ENCODE assay signal across 27 mouse cellular contexts in genomic region chr17:81335526-81335925, GRCm38 (mm10).
A peak's percentile ranks its signal among the peaks of the same experiment; 100 is the strongest.
DNase-seq lines count a peak whose midpoint lies in the region; ATAC-seq and TF ChIP-seq lines count a peak whose summit lies in the region.
"Had no signal": no experiment of that assay in that cellular context is flagged by ENCODE, and none has a peak within 500 bp of the region (broad histone marks: within the 10 kb centered on the region; RNA-seq: fewer than 3 reads in every experiment).

No protein-coding gene starts in this region.

- H3K4me1 ChIP-seq in embryonic facial prominence, embryonic 12.5 days = peaks cover 11% of the 10 kb centered on the region
- H3K4me1 ChIP-seq in embryonic facial prominence, embryonic 10.5 days = peaks cover 19% of the 10 kb centered on the region
- peaks cover 3% of the 10 kb centered on the region; the same call in 1 of the 2 replicates for H3K4me1 ChIP-seq in kidney, embryonic 16.5 days (ENCODE audit: insufficient read depth, low read length)
- H3K4me1 ChIP-seq in kidney, adult 2 months (ENCODE audit: control insufficient read depth, insufficient read depth, low read length) = no peaks in the 10 kb centered on the region
- peaks cover 11% of the 10 kb centered on the region for H3K4me1 ChIP-seq in limb, embryonic 14.5 days (ENCODE audit: control insufficient read depth, insufficient read depth, low read length)
- H3K4me1 ChIP-seq in limb, embryonic 10.5 days = peaks cover 23% of the 10 kb centered on the region
- H3K4me1 ChIP-seq in stomach, postnatal 0 days (replicated peaks; ENCODE audit: control insufficient read depth, insufficient read depth) = no peaks in the 10 kb centered on the region
- H3K4me1 ChIP-seq: forebrain, embryonic 10.5 days; forebrain, embryonic 12.5 days had no signal

- no peak overlapping the region for H3K4me3 ChIP-seq in embryonic facial prominence, embryonic 12.5 days
- no peak overlapping the region for H3K4me3 ChIP-seq in embryonic facial prominence, embryonic 10.5 days
- H3K4me3 ChIP-seq in kidney, embryonic 16.5 days (ENCODE audit: low read length) = no peak overlapping the region
- no peak overlapping the region for H3K4me3 ChIP-seq in kidney, adult 2 months (ENCODE audit: insufficient read depth, low read depth, low read length)
- no peak overlapping the region for H3K4me3 ChIP-seq in limb, embryonic 14.5 days (replicated peaks; ENCODE audit: low read length)
- H3K4me3 ChIP-seq in limb, embryonic 10.5 days = no peak overlapping the region
- H3K4me3 ChIP-seq in stomach, postnatal 0 days (ENCODE audit: low read depth, low read length) = no peak overlapping the region
- H3K4me3 ChIP-seq: embryonic facial prominence, embryonic 15.5 days; erythroblast, embryonic 14.5 days; forebrain, embryonic 10.5 days; forebrain, embryonic 12.5 days had no signal

- no peak for TF ChIP-seq CTCF in kidney, adult 2 months (conservative IDR thresholded peaks at IDR 0.05; ENCODE audit: insufficient read depth, insufficient read length, low read depth, low read length)
- no peak for TF ChIP-seq CTCF in stomach, postnatal 0 days (IDR thresholded peaks at IDR 0.05; ENCODE audit: low read depth)

- no peak overlapping the region for H3K9ac ChIP-seq in embryonic facial prominence, embryonic 12.5 days
- H3K9ac ChIP-seq in kidney, embryonic 16.5 days (replicated peaks; ENCODE audit: low read length) = no peak overlapping the region
- no peak overlapping the region for H3K9ac ChIP-seq in limb, embryonic 14.5 days (ENCODE audit: low read depth, low read length, severe bottlenecking)
- no peak overlapping the region for H3K9ac ChIP-seq in stomach, postnatal 0 days (ENCODE audit: low read length)
- H3K9ac ChIP-seq: embryonic facial prominence, embryonic 15.5 days; forebrain, embryonic 12.5 days had no signal

- ATAC-seq in embryonic facial prominence, embryonic 12.5 days (ENCODE audit: insufficient number of reproducible peaks, insufficient read depth, low FRiP score, low TSS enrichment) = no peak
- ATAC-seq in kidney, embryonic 16.5 days (ENCODE audit: low FRiP score, low TSS enrichment) = 0 out of 2 replicates have a peak, but pooled peaks have one; percentile 46
- ATAC-seq in limb, embryonic 14.5 days (ENCODE audit: low FRiP score, low read depth) = no peak
- ATAC-seq in stomach, postnatal 0 days (ENCODE audit: low FRiP score, low TSS enrichment) = no peak
- ATAC-seq: CD4-positive, CD25-positive, alpha-beta regulatory T cell, adult 4 months; forebrain, embryonic 14.5 days; forebrain, embryonic 16.5 days had no signal

- no peaks in the 10 kb centered on the region for H3K9me3 ChIP-seq in embryonic facial prominence, embryonic 12.5 days
- H3K9me3 ChIP-seq in embryonic facial prominence, embryonic 10.5 days = no peaks in the 10 kb centered on the region
- H3K9me3 ChIP-seq in kidney, embryonic 16.5 days (ENCODE audit: low read length) = no peaks in the 10 kb centered on the region
- H3K9me3 ChIP-seq in limb, embryonic 14.5 days (ENCODE audit: control insufficient read depth, low read length) = no peaks in the 10 kb centered on the region
- no peaks in the 10 kb centered on the region for H3K9me3 ChIP-seq in limb, embryonic 10.5 days (replicated peaks)
- H3K9me3 ChIP-seq in stomach, postnatal 0 days (ENCODE audit: control insufficient read depth, low read length) = no peaks in the 10 kb centered on the region
- H3K9me3 ChIP-seq: embryonic facial prominence, embryonic 15.5 days; forebrain, embryonic 10.5 days; forebrain, embryonic 12.5 days; G1E had no signal

- TF ChIP-seq POLR2A in kidney, adult 2 months (IDR thresholded peaks at IDR 0.05; ENCODE audit: low read depth, low read length) = no peak
- TF ChIP-seq POLR2A in limb, embryonic 14.5 days (IDR thresholded peaks at IDR 0.05; ENCODE audit: borderline replicate concordance, extremely low read depth, insufficient read depth, insufficient read length) = no peak

- 41% methylated on average over 1 of the region's 1 CpGs for WGBS in embryonic facial prominence, embryonic 12.5 days
- WGBS in embryonic facial prominence, embryonic 10.5 days = 73% methylated on average over 1 of the region's 1 CpGs
- WGBS in kidney, embryonic 16.5 days = 16% methylated on average over 1 of the region's 1 CpGs
- WGBS in kidney, adult 2 months = 26% methylated on average over 1 of the region's 1 CpGs
- WGBS in limb, embryonic 14.5 days = 23% methylated on average over 1 of the region's 1 CpGs
- 82% methylated on average over 1 of the region's 1 CpGs for WGBS in limb, embryonic 10.5 days
- WGBS in stomach, postnatal 0 days = 33% methylated on average over 1 of the region's 1 CpGs

- DNase-seq in embryonic facial prominence, embryonic 10.5 days (ENCODE audit: low spot score) = no peak
- DNase-seq in kidney, adult 2 months = no peak
- peak; percentile 3 for DNase-seq in limb, embryonic 14.5 days (ENCODE audit: low spot score)
- DNase-seq in limb, embryonic 10.5 days (ENCODE audit: low spot score) = no peak
- DNase-seq in Muller cell, postnatal 12 days (ENCODE audit: inconsistent ontology term) = peak; percentile 33
- no peak for DNase-seq in stomach, postnatal 0 days (ENCODE audit: low spot score)
- DNase-seq: adrenal gland, adult 2 months; adrenal gland, postnatal 10 days; adrenal gland, postnatal 25 days; B cell, adult 2 months; cerebellum, adult 11 months; cerebellum, adult 18-20 months; cerebellum, adult 8-10 months; cerebellum, adult 9-11 months; cerebellum, postnatal 14 days; cerebellum, postnatal 36 days had no signal

- no peak overlapping the region for H3K4me2 ChIP-seq in embryonic facial prominence, embryonic 12.5 days (replicated peaks)
- H3K4me2 ChIP-seq in kidney, embryonic 16.5 days (replicated peaks; ENCODE audit: low read depth, low read length) = no peak overlapping the region
- no peak overlapping the region for H3K4me2 ChIP-seq in limb, embryonic 14.5 days (replicated peaks; ENCODE audit: low read depth, low read length, severe bottlenecking)
- H3K4me2 ChIP-seq in stomach, postnatal 0 days (replicated peaks; ENCODE audit: low read depth) = no peak overlapping the region
- H3K4me2 ChIP-seq: embryonic facial prominence, embryonic 15.5 days; forebrain, embryonic 12.5 days had no signal

- no peaks in the 10 kb centered on the region for H3K36me3 ChIP-seq in embryonic facial prominence, embryonic 12.5 days
- H3K36me3 ChIP-seq in embryonic facial prominence, embryonic 10.5 days (replicated peaks) = no peaks in the 10 kb centered on the region
- H3K36me3 ChIP-seq in kidney, embryonic 16.5 days (ENCODE audit: insufficient read depth, low read length) = no peaks in the 10 kb centered on the region
- H3K36me3 ChIP-seq in kidney, adult 2 months (ENCODE audit: control insufficient read depth, insufficient read depth, low read length) = no peaks in the 10 kb centered on the region
- no peaks in the 10 kb centered on the region for H3K36me3 ChIP-seq in limb, embryonic 14.5 days (ENCODE audit: control insufficient read depth, insufficient read depth, low read length)
- H3K36me3 ChIP-seq in limb, embryonic 10.5 days = no peaks in the 10 kb centered on the region
- H3K36me3 ChIP-seq in stomach, postnatal 0 days (ENCODE audit: control insufficient read depth, insufficient read depth, low read length) = no peaks in the 10 kb centered on the region
- H3K36me3 ChIP-seq: embryonic facial prominence, embryonic 15.5 days; forebrain, embryonic 10.5 days; forebrain, embryonic 12.5 days; G1E had no signal

- no peaks in the 10 kb centered on the region for H3K27me3 ChIP-seq in embryonic facial prominence, embryonic 12.5 days
- H3K27me3 ChIP-seq in embryonic facial prominence, embryonic 10.5 days (replicated peaks; ENCODE audit: low read depth, poor library complexity, severe bottlenecking) = no peaks in the 10 kb centered on the region
- no peaks in the 10 kb centered on the region for H3K27me3 ChIP-seq in kidney, embryonic 16.5 days (ENCODE audit: insufficient read depth, low read length)
- no peaks in the 10 kb centered on the region for H3K27me3 ChIP-seq in kidney, adult 2 months (replicated peaks; ENCODE audit: control insufficient read depth, insufficient read depth, low read length)
- H3K27me3 ChIP-seq in limb, embryonic 14.5 days (ENCODE audit: control insufficient read depth, insufficient read depth, low read length) = no peaks in the 10 kb centered on the region
- H3K27me3 ChIP-seq in limb, embryonic 10.5 days (ENCODE audit: low read depth, poor library complexity, severe bottlenecking) = no peaks in the 10 kb centered on the region
- no peaks in the 10 kb centered on the region for H3K27me3 ChIP-seq in stomach, postnatal 0 days (ENCODE audit: control insufficient read depth, insufficient read depth, low read length)
- H3K27me3 ChIP-seq: CH12.LX; embryonic facial prominence, embryonic 15.5 days; forebrain, embryonic 12.5 days had no signal

- peak overlapping the region; percentile 46; the same call in 1 of the 2 replicates for H3K27ac ChIP-seq in embryonic facial prominence, embryonic 12.5 days
- H3K27ac ChIP-seq in embryonic facial prominence, embryonic 10.5 days (replicated peaks) = no peak overlapping the region
- no peak overlapping the region for H3K27ac ChIP-seq in kidney, embryonic 16.5 days (ENCODE audit: low read length)
- H3K27ac ChIP-seq in kidney, adult 2 months (ENCODE audit: insufficient read depth, low read depth, low read length) = no peak overlapping the region
- H3K27ac ChIP-seq in limb, embryonic 14.5 days (replicated peaks; ENCODE audit: low read depth, low read length) = no peak overlapping the region
- H3K27ac ChIP-seq in limb, embryonic 10.5 days = no peak overlapping the region
- no peak overlapping the region for H3K27ac ChIP-seq in stomach, postnatal 0 days (replicated peaks)
- H3K27ac ChIP-seq: embryonic facial prominence, embryonic 15.5 days; forebrain, embryonic 10.5 days; forebrain, embryonic 12.5 days had no signal

- TF ChIP-seq EP300 in stomach, postnatal 0 days (optimal IDR thresholded peaks at IDR 0.05) = no peak

Comparison
In these comparisons a context has a peak if more than half of its experiments do, and no peak if none do; other contexts are left out.
1. DNase-seq: peak in limb, embryonic 14.5 days (single experiment) and Muller cell, postnatal 12 days (single experiment); none in embryonic facial prominence, embryonic 10.5 days (single experiment), kidney, adult 2 months (single experiment), limb, embryonic 10.5 days (single experiment) and stomach, postnatal 0 days (single experiment).